Mouse (Mus musculus) neural tube, embryonic 15.5 days (tissue): Measurements from ENCODE around the gene Gas2. TPM values are rescaled to one million over a fixed set of nuclear protein-coding genes. Genes with fewer than 3 reads are reported as not detected.

Experiments
- ATAC-seq: fragments of 200-750 bp; cut with Nextera tagmentation; 2 replicates; pipeline ENCODE4 v1.8.0; 2017; ENCODE audit warnings: mild to moderate bottlenecking, moderate TSS enrichment, moderate library complexity; ENCODE audit not compliant: low FRiP score
- H3K27ac ChIP-seq: fragments of 300-500 bp; sonication (generic); replicated peaks from 2 replicates; pipeline ENCODE4 v1.5.1; 2015; ENCODE audit warnings: mild to moderate bottlenecking, inconsistent platforms
- H3K27me3 ChIP-seq: fragments of 300-500 bp; sonication (generic); replicated peaks from 2 replicates; pipeline ENCODE4 v1.6.1; 2015; ENCODE audit warnings: inconsistent platforms
- H3K36me3 ChIP-seq: fragments of 300-500 bp; sonication (generic); 2 replicates; pipeline ENCODE4 v1.6.1; 2015; ENCODE audit warnings: inconsistent platforms
- H3K4me1 ChIP-seq: fragments of 300-500 bp; sonication (generic); 2 replicates; pipeline ENCODE4 v1.6.1; 2015; ENCODE audit warnings: inconsistent platforms
- H3K4me2 ChIP-seq: fragments of 300-500 bp; sonication (generic); 2 replicates; pipeline ENCODE4 v1.6.1; 2015; ENCODE audit warnings: inconsistent platforms, mild to moderate bottlenecking, moderate library complexity
- H3K4me3 ChIP-seq: fragments of 300-500 bp; sonication (generic); replicated peaks from 2 replicates; pipeline ENCODE4 v1.5.1; 2015; ENCODE audit warnings: mild to moderate bottlenecking, inconsistent platforms
- H3K9ac ChIP-seq: fragments of 300-500 bp; sonication (generic); replicated peaks from 2 replicates; pipeline ENCODE4 v1.6.1; 2015; ENCODE audit warnings: mild to moderate bottlenecking, inconsistent platforms
- H3K9me3 ChIP-seq: fragments of 300-500 bp; sonication (generic); replicated peaks from 2 replicates; pipeline ENCODE4 v1.6.1; 2016; ENCODE audit warnings: inconsistent platforms
- WGBS: fragments of 180-500 bp; shearing (Covaris S2); methylation state at CpG from one replicate; pipeline ENCODE4 v1.1.7; 2015; ENCODE audit warnings: mixed read lengths; 5-methylcytosine and 5-hydroxymethylcytosine counted together
- polyA plus RNA-seq: library from polyadenylated mRNA; unstranded; fragments of >200 nt; fragmentation: Nextera tagmentation; extraction: Ambion mirVana; gene quantifications from 2 replicates; pipeline ENCODE4 v1.2.1, GENCODE M21; 2015

Gas2 gene
- polyA plus RNA-seq, 1 experiment from 2014 or later, result 18.9 TPM

GRCm38 (mm10) chr7:51851890-51852507 lies 9.8 kb upstream of the Gas2 start:
- H3K9ac ChIP-seq, result no peak overlapping the region
- no peaks in the 10 kb centered on the region for H3K4me1 ChIP-seq
- 89% methylated on average over 5 of the region's 5 CpGs for WGBS
- no peaks in the 10 kb centered on the region for H3K27me3 ChIP-seq
- no peak for ATAC-seq
- no peaks in the 10 kb centered on the region for H3K9me3 ChIP-seq
- no peak overlapping the region for H3K4me2 ChIP-seq
- no peaks in the 10 kb centered on the region for H3K36me3 ChIP-seq
- H3K27ac ChIP-seq, result no peak overlapping the region
- no peak overlapping the region for H3K4me3 ChIP-seq

GRCm38 (mm10) chr7:51862097-51862492 lies 280 bp downstream of the Gas2 start, which contains the start of gene Fancf:
TSS of gene Fancf (minus strand) at chr7:51862267.
- H3K4me3 ChIP-seq, result peak within 1 kb of the TSS; percentile 83

GRCm38 (mm10) chr7:51862842-51863241 lies 1.0 kb downstream of the Gas2 start:
- Histone ChIP-seq H3K9ac (peak overlapping the region; percentile 87; the same call in 1 of the 2 replicates), H3K4me3 (peak overlapping the region; percentile 83), H3K27me3 (no peaks in the 10 kb centered on the region), H3K4me2 (peak overlapping the region; percentile 77), H3K36me3 (no peaks in the 10 kb centered on the region), H3K4me1 (peaks cover 26% of the 10 kb centered on the region), H3K27ac (no peak overlapping the region), H3K9me3 (no peaks in the 10 kb centered on the region)
- ATAC-seq, result no peak
- 77% methylated on average over 3 of the region's 3 CpGs for WGBS

More at GRCm38 (mm10) chr7:51862097-51862492, 280 bp downstream of the Gas2 start, which contains the start of gene Fancf:
- Histone ChIP-seq H3K27ac (peak within 1 kb of the TSS; percentile 99), H3K9me3 (no peaks in the 10 kb centered on the region), H3K36me3 (no peaks in the 10 kb centered on the region), H3K9ac (peak within 1 kb of the TSS; percentile 87), H3K4me2 (peak within 1 kb of the TSS; percentile 77), H3K27me3 (no peaks in the 10 kb centered on the region), H3K4me1 (peaks cover 26% of the 10 kb centered on the region)
- ATAC-seq, result peak; percentile 99
- WGBS, result under 1% methylated on average over 43 of the region's 43 CpGs

- Histone ChIP-seq H3K9me3 (no peaks in the 10 kb centered on the region), H3K4me3 (no peak overlapping the region), H3K9ac (no peak overlapping the region), H3K27me3 (no peaks in the 10 kb centered on the region), H3K36me3 (no peaks in the 10 kb centered on the region), H3K4me2 (no peak overlapping the region), H3K4me1 (peaks cover 17% of the 10 kb centered on the region), H3K27ac (no peak overlapping the region)
- ATAC-seq, result no peak
- 64% methylated on average over 1 of the region's 1 CpGs for WGBS
Measured at GRCm38 (mm10) chr7:51865336-51865735, 3.5 kb downstream of the Gas2 start.

- Histone ChIP-seq H3K4me3 (no peak overlapping the region), H3K4me2 (no peak overlapping the region), H3K36me3 (no peaks in the 10 kb centered on the region), H3K9ac (no peak overlapping the region), H3K27me3 (no peaks in the 10 kb centered on the region), H3K9me3 (no peaks in the 10 kb centered on the region), H3K27ac (no peak overlapping the region), H3K4me1 (peaks cover 2% of the 10 kb centered on the region)
- no peak for ATAC-seq
- 95% methylated on average over 1 of the region's 1 CpGs for WGBS
Measured at GRCm38 (mm10) chr7:51867983-51868382, 6.2 kb downstream of the Gas2 start.

GRCm38 (mm10) chr7:51872041-51872440 lies 10.2 kb downstream of the Gas2 start:
- Histone ChIP-seq H3K4me2 (no peak overlapping the region), H3K27me3 (no peaks in the 10 kb centered on the region), H3K9me3 (no peaks in the 10 kb centered on the region), H3K4me3 (no peak overlapping the region), H3K27ac (no peak overlapping the region), H3K4me1 (no peaks in the 10 kb centered on the region), H3K9ac (no peak overlapping the region), H3K36me3 (no peaks in the 10 kb centered on the region)
- WGBS, result 76% methylated on average over 1 of the region's 1 CpGs
- ATAC-seq, result no peak

DNA sequence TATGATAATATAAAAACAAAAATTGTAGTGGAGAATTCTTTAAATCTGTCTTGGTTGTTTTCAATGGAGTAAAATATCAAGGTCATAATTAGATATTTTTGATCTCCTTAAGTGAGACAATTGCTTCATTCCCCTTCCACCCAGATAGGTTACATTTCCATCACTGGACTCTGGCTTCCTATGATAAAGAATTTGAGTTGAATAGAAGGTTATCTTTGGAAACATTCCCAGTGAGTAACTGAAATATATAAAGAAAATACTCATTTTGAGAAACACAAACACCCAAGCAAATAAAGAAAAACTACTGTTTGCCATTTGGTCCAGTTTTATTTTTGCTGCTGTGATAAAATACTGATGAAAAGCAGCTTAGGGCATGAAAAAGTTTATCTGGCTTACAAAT lies 10.8 kb downstream of the Gas2 start:
- Histone ChIP-seq H3K27me3 (no peaks in the 10 kb centered on the region), H3K27ac (no peak overlapping the region), H3K4me2 (no peak overlapping the region)

GRCm38 (mm10) chr7:51876316-51876715 lies 14.5 kb downstream of the Gas2 start:
- H3K4me3 ChIP-seq, result no peak overlapping the region
- H3K36me3 ChIP-seq, result no peaks in the 10 kb centered on the region
- no peak overlapping the region for H3K27ac ChIP-seq
- no peak overlapping the region for H3K9ac ChIP-seq
- H3K4me2 ChIP-seq, result no peak overlapping the region
- H3K9me3 ChIP-seq, result no peaks in the 10 kb centered on the region
- peaks cover 10% of the 10 kb centered on the region for H3K4me1 ChIP-seq
- no peaks in the 10 kb centered on the region for H3K27me3 ChIP-seq
- no peak for ATAC-seq

More for the DNA sequence above, 10.8 kb downstream of the Gas2 start:
- Histone ChIP-seq H3K4me1 (no peaks in the 10 kb centered on the region), H3K36me3 (no peaks in the 10 kb centered on the region), H3K9me3 (no peaks in the 10 kb centered on the region), H3K4me3 (no peak overlapping the region), H3K9ac (no peak overlapping the region)
- no peak for ATAC-seq

DNA sequence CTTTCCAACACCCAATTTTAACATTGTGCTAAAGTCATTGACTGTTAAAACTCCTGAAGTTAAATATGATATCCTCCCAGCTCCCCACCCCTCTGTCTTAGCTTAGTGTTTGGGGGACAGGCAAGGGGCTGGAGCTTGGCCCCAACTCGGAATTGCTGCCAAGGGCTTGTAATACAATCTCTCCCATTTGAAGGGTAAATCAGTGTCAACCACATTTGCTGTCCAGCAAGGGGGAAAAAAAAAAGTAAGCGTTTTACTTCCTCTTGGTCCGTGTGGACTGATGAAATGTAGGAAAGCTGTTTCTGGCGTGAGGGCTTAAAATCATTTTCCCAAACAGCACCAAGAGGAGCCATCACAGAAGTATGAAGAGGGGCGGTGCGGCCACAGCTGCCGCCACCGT lies 16.9 kb downstream of the Gas2 start:
- H3K36me3 ChIP-seq, result no peaks in the 10 kb centered on the region
- WGBS, result 1% methylated on average over 8 of the region's 8 CpGs
- H3K27me3 ChIP-seq, result no peaks in the 10 kb centered on the region
- H3K4me2 ChIP-seq, result peak overlapping the region; percentile 87
- peak overlapping the region; percentile 58 for H3K4me3 ChIP-seq
- peak overlapping the region; percentile 75 for H3K9ac ChIP-seq
- H3K9me3 ChIP-seq, result no peaks in the 10 kb centered on the region
- peaks cover 10% of the 10 kb centered on the region for H3K4me1 ChIP-seq
- peak overlapping the region; percentile 95 for H3K27ac ChIP-seq
- ATAC-seq, result no peak; the same call in 1 of the 2 replicates

DNA sequence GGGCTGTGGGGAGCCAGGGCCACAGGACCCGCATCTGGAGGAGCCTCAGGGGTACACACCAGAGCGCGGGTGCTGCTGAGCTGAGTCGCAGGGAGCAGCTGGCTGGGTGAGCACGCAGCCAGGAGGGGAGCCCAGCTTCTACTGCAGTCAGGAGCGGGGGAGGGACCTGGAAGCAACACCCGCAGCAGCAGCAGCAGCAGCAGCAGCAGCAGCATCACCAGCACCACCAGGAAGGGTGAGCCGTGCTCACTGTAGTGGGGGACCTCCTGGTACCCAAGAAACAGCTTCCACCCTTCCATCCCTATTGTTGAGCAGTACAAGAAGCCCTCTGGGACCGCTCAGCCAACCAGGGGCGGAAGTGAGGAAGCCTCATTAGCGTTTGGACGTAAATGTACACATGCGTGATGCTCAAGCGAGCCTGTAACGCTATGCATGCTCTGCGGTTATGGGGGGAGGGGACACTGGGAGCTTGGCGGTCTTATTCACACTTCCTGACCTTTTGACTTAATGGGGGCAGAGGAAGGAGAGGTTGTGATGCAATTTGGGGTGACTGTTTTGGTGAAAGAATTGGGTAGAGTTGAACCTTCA lies 17.4 kb downstream of the Gas2 start:
- peak; percentile 97 for ATAC-seq
- Histone ChIP-seq H3K9ac (peak overlapping the region; percentile 75), H3K36me3 (no peaks in the 10 kb centered on the region), H3K4me3 (peak overlapping the region; percentile 58), H3K4me2 (peak overlapping the region; percentile 87), H3K27me3 (no peaks in the 10 kb centered on the region), H3K27ac (peak overlapping the region; percentile 95), H3K9me3 (no peaks in the 10 kb centered on the region), H3K4me1 (peaks cover 10% of the 10 kb centered on the region)
- under 1% methylated on average over 17 of the region's 17 CpGs for WGBS

DNA sequence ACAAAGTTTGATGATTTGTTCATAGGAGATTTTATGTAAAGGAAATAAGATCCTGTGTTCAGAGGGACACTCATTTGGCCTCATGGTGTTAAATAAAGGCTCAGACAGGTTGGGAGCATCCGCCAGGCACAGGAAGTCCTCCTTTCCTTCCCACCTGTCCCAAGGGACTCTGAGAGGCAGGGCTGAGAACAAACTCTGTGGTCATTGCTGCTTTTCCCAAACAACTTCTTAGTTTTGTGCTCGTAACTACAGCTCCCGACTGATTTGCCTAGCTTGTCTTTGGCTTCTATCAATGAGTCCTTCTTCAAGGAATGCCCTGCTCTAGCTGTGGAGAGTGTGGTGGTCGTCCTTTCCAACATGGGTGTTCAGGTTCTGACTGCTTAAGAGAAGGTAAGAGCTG lies 18.3 kb downstream of the Gas2 start:
- Histone ChIP-seq H3K9me3 (no peaks in the 10 kb centered on the region), H3K27me3 (no peaks in the 10 kb centered on the region), H3K4me2 (peak overlapping the region; percentile 87; the same call in 1 of the 2 replicates), H3K4me1 (peaks cover 10% of the 10 kb centered on the region), H3K9ac (no peak overlapping the region), H3K27ac (no peak overlapping the region), H3K36me3 (no peaks in the 10 kb centered on the region), H3K4me3 (no peak overlapping the region)
- no peak for ATAC-seq
- 82% methylated on average over 4 of the region's 4 CpGs for WGBS

- Histone ChIP-seq H3K4me3 (no peak overlapping the region), H3K9ac (no peak overlapping the region), H3K9me3 (no peaks in the 10 kb centered on the region), H3K4me1 (no peaks in the 10 kb centered on the region), H3K27ac (no peak overlapping the region), H3K4me2 (no peak overlapping the region), H3K27me3 (no peaks in the 10 kb centered on the region), H3K36me3 (0 out of 2 replicates have a peak, but pooled peaks cover 2% of the 10 kb centered on the region)
- no peak for ATAC-seq
- WGBS, result 59% methylated on average over 3 of the region's 3 CpGs
Measured at GRCm38 (mm10) chr7:51885345-51885744, 23.5 kb downstream of the Gas2 start.
